Mouse (Mus musculus): ENCODE measurements at regions not wholly inside any gene's neighbourhood (a gene's known extent, or its start where the extent isn't known, plus 50 kb on each side); places are given as distances from the start of the nearest gene placed in this dataset.
A peak's percentile ranks its signal among the peaks of the same experiment; 100 is the strongest.

DNA sequence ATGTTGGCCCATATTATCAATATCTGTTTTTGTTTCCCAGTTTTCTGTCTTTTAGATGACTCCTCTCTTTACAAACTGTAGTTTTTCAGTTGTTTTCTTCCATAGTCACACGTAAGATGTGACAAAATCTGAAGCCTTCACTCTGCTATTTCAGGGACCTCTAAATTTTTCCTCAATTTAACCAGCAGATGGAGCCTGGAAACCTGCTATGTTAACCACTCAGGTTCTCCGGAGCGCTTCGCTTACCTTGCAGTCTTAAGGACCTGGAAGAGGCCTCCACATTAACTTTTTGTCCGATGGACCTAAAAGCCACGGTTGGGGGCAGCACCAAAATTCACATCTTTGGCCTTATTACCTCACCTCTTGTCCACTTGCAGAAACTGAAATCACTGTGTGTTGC lies 248.4 kb downstream of the Papss1 start:
- Histone ChIP-seq H3K4me2 (ENCODE audit: low read depth, severe bottlenecking) (no peak overlapping the region), H3K36me3 (ENCODE audit: control insufficient read depth, insufficient read depth, low read length) (no peaks in the 10 kb centered on the region), H3K27me3 (ENCODE audit: control insufficient read depth, insufficient read depth, low read length) (no peaks in the 10 kb centered on the region), H3K4me3 (ENCODE audit: low read depth, low read length) (no peak overlapping the region), H3K27ac (replicated peaks; ENCODE audit: low read depth, low read length) (no peak overlapping the region), H3K9ac (ENCODE audit: low read length) (no peak overlapping the region), H3K4me1 (ENCODE audit: control insufficient read depth, insufficient read depth, low read length) (no peaks in the 10 kb centered on the region), H3K9me3 (ENCODE audit: control insufficient read depth, low read length) (no peaks in the 10 kb centered on the region)
- ATAC-seq (ENCODE audit: insufficient number of reproducible peaks, low FRiP score, low TSS enrichment, low read depth) (no peak), DNase-seq (ENCODE audit: low spot score) (peak; percentile 32)
- 58% methylated on average over 6 of the region's 6 CpGs for WGBS

DNA sequence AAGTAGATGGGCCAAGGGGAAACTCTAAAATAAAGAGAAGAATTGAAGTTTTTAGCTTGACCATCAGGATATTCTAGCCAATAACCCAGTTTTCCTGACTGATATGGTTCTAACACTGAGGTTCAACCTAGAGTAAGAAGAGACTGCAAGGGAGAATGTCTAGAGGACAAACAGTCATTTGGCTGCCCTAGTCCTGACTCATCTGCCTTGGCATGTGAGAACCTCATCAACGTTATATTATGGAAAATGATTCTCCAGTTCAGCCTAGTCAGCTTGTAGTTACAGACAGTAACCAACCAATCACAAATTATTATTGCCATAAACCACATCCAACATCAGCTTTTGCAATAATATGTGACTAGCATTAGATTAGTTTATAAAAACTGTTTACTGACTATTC lies 254.2 kb downstream of the Papss1 start:
- no peaks in the 10 kb centered on the region for H3K9me3 ChIP-seq (ENCODE audit: control insufficient read depth, low read length)
- H3K27me3 ChIP-seq (ENCODE audit: control insufficient read depth, insufficient read depth, low read length) = no peaks in the 10 kb centered on the region
- H3K4me3 ChIP-seq (ENCODE audit: low read depth, low read length) = no peak overlapping the region
- no peak overlapping the region for H3K27ac ChIP-seq (replicated peaks; ENCODE audit: low read depth, low read length)
- 90% methylated on average over 1 of the region's 1 CpGs for WGBS
- DNase-seq (ENCODE audit: low spot score) (no peak), ATAC-seq (ENCODE audit: insufficient number of reproducible peaks, low FRiP score, low TSS enrichment, low read depth) (no peak)
- H3K4me2 ChIP-seq (ENCODE audit: low read depth, severe bottlenecking) = no peak overlapping the region
- no peak overlapping the region for H3K9ac ChIP-seq (ENCODE audit: low read length)
- no peaks in the 10 kb centered on the region for H3K36me3 ChIP-seq (ENCODE audit: control insufficient read depth, insufficient read depth, low read length)
- H3K4me1 ChIP-seq (ENCODE audit: control insufficient read depth, insufficient read depth, low read length) = no peaks in the 10 kb centered on the region

DNA sequence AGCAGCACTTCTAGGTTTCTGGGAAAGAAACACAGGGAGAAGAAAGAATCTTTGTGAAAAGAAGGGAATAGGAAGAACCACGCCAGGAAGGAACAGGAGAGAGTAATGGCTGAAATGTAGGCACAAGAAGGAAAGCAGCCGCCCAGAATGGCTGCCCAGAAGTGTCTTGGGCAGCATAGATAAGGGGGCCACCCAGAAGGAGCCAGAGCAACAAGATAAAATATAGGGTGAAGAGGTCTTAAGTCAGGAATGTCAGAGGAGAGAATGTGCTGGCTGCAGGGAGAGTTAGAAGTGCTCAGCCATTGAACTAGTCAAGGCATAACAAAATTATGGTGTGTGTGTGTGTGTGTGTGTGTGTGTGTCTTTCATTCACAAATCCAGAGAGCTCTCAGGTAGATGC lies 227.7 kb upstream of the Dkk2 start:
- no peak overlapping the region for H3K4me3 ChIP-seq (ENCODE audit: low read depth, low read length)
- no peak overlapping the region for H3K9ac ChIP-seq (ENCODE audit: low read length)
- WGBS = 68% methylated on average over 2 of the region's 2 CpGs
- no peak overlapping the region for H3K4me2 ChIP-seq (ENCODE audit: low read depth, severe bottlenecking)
- H3K4me1 ChIP-seq (ENCODE audit: control insufficient read depth, insufficient read depth, low read length) = no peaks in the 10 kb centered on the region
- no peaks in the 10 kb centered on the region for H3K9me3 ChIP-seq (ENCODE audit: control insufficient read depth, low read length)
- H3K27me3 ChIP-seq (ENCODE audit: control insufficient read depth, insufficient read depth, low read length) = no peaks in the 10 kb centered on the region
- no peak overlapping the region for H3K27ac ChIP-seq (replicated peaks; ENCODE audit: low read depth, low read length)
- no peaks in the 10 kb centered on the region for H3K36me3 ChIP-seq (ENCODE audit: control insufficient read depth, insufficient read depth, low read length)
- DNase-seq (ENCODE audit: low spot score) (no peak), ATAC-seq (ENCODE audit: insufficient number of reproducible peaks, low FRiP score, low TSS enrichment, low read depth) (no peak)

- no peak overlapping the region for H3K9ac ChIP-seq (ENCODE audit: low read length)
- no peak overlapping the region for H3K4me3 ChIP-seq (ENCODE audit: low read depth, low read length)
- H3K27ac ChIP-seq (replicated peaks; ENCODE audit: low read depth, low read length) = no peak overlapping the region
- no peak overlapping the region for H3K4me2 ChIP-seq (ENCODE audit: low read depth, severe bottlenecking)
- H3K9me3 ChIP-seq (ENCODE audit: control insufficient read depth, low read length) = no peaks in the 10 kb centered on the region
- no peaks in the 10 kb centered on the region for H3K27me3 ChIP-seq (ENCODE audit: control insufficient read depth, insufficient read depth, low read length)
- DNase-seq (ENCODE audit: low spot score) (no peak), ATAC-seq (ENCODE audit: insufficient number of reproducible peaks, low FRiP score, low TSS enrichment, low read depth) (no peak)
- WGBS = 73% methylated on average over 12 of the region's 12 CpGs
- H3K36me3 ChIP-seq (ENCODE audit: control insufficient read depth, insufficient read depth, low read length) = no peaks in the 10 kb centered on the region
- H3K4me1 ChIP-seq (ENCODE audit: control insufficient read depth, insufficient read depth, low read length) = no peaks in the 10 kb centered on the region
These were observed 226.0 kb upstream of the Dkk2 start for GRCm38 (mm10) chr3:131859083-131859482.

DNA sequence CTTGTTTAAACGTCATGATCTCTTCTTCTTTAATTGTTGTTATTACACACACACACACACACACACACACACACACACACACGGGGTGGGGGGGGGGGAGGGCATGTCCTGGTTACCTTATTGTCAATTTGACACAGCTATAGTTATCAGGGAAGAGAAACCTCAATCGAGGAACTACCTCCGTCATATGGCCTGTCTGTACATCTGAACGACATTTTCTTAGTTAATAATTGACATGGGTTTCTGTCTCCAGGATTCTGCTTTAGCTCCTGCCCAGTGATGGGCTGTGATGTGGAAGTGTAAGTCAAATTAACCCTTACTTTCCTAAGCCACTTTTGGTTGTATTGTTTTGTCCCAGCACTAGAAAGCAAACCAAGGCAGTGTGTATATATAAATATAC lies 220.0 kb upstream of the Dkk2 start:
- Histone ChIP-seq H3K36me3 (ENCODE audit: control insufficient read depth, insufficient read depth, low read length) (no peaks in the 10 kb centered on the region), H3K9ac (ENCODE audit: low read length) (no peak overlapping the region)
- 75% methylated on average over 5 of the region's 5 CpGs for WGBS

GRCm38 (mm10) chr3:131867266-131867665 lies 217.8 kb upstream of the Dkk2 start:
- 75% methylated on average over 3 of the region's 3 CpGs for WGBS
- H3K27me3 ChIP-seq (ENCODE audit: control insufficient read depth, insufficient read depth, low read length) = no peaks in the 10 kb centered on the region
- H3K4me1 ChIP-seq (ENCODE audit: control insufficient read depth, insufficient read depth, low read length) = 0 out of 2 replicates have a peak, but pooled peaks cover 5% of the 10 kb centered on the region
- H3K9me3 ChIP-seq (ENCODE audit: control insufficient read depth, low read length) = no peaks in the 10 kb centered on the region
- no peaks in the 10 kb centered on the region for H3K36me3 ChIP-seq (ENCODE audit: control insufficient read depth, insufficient read depth, low read length)
- no peak overlapping the region for H3K9ac ChIP-seq (ENCODE audit: low read length)
- H3K4me3 ChIP-seq (ENCODE audit: low read depth, low read length) = no peak overlapping the region
- no peak overlapping the region for H3K27ac ChIP-seq (replicated peaks; ENCODE audit: low read depth, low read length)
- no peak for ATAC-seq (ENCODE audit: insufficient number of reproducible peaks, low FRiP score, low TSS enrichment, low read depth)
- DNase-seq (ENCODE audit: low spot score) = no peak
- H3K4me2 ChIP-seq (ENCODE audit: low read depth, severe bottlenecking) = no peak overlapping the region

More for the DNA sequence above, 220.0 kb upstream of the Dkk2 start:
- DNase-seq (ENCODE audit: low spot score) (no peak), ATAC-seq (ENCODE audit: insufficient number of reproducible peaks, low FRiP score, low TSS enrichment, low read depth) (no peak)
- H3K4me2 ChIP-seq (ENCODE audit: low read depth, severe bottlenecking) = no peak overlapping the region
- H3K4me1 ChIP-seq (ENCODE audit: control insufficient read depth, insufficient read depth, low read length) = 0 out of 2 replicates have a peak, but pooled peaks cover 5% of the 10 kb centered on the region
- no peaks in the 10 kb centered on the region for H3K27me3 ChIP-seq (ENCODE audit: control insufficient read depth, insufficient read depth, low read length)
- no peak overlapping the region for H3K27ac ChIP-seq (replicated peaks; ENCODE audit: low read depth, low read length)
- H3K9me3 ChIP-seq (ENCODE audit: control insufficient read depth, low read length) = no peaks in the 10 kb centered on the region
- H3K4me3 ChIP-seq (ENCODE audit: low read depth, low read length) = no peak overlapping the region

- WGBS = 42% methylated on average over 11 of the region's 11 CpGs
- no peaks in the 10 kb centered on the region for H3K27me3 ChIP-seq (ENCODE audit: control insufficient read depth, insufficient read depth, low read length)
- no peaks in the 10 kb centered on the region for H3K36me3 ChIP-seq (ENCODE audit: control insufficient read depth, insufficient read depth, low read length)
- no peak overlapping the region for H3K27ac ChIP-seq (replicated peaks; ENCODE audit: low read depth, low read length)
- no peak overlapping the region for H3K4me3 ChIP-seq (ENCODE audit: low read depth, low read length)
- H3K9ac ChIP-seq (ENCODE audit: low read length) = no peak overlapping the region
- 0 out of 2 replicates have a peak, but pooled peaks cover 5% of the 10 kb centered on the region for H3K4me1 ChIP-seq (ENCODE audit: control insufficient read depth, insufficient read depth, low read length)
- ATAC-seq (ENCODE audit: insufficient number of reproducible peaks, low FRiP score, low TSS enrichment, low read depth) (peak; percentile 82; the same call in 1 of the 2 replicates), DNase-seq (ENCODE audit: low spot score) (peak; percentile 50)
- no peaks in the 10 kb centered on the region for H3K9me3 ChIP-seq (ENCODE audit: control insufficient read depth, low read length)
- no peak overlapping the region for H3K4me2 ChIP-seq (ENCODE audit: low read depth, severe bottlenecking)
These were observed 216.7 kb upstream of the Dkk2 start for GRCm38 (mm10) chr3:131868219-131868964.

DNA sequence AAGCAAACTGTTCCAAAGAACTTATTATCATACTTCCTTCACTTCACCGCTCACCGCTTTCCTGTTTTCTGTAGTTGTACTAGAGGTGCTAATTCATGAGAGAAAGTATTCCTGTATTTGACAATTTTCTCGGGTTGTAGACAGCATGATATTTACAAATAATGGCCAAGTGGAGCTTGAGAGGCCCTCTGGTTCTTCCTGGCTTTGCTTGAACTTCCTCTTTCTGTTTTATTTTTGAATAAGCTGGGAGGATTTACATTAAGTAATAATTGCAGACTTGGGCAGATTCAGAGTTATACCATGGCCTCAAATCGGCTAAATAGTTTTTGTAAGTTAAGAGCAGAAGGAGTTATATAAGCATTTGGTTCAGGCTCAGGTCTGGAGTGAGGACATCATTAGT lies 215.8 kb upstream of the Dkk2 start:
- no peak overlapping the region for H3K4me3 ChIP-seq (ENCODE audit: low read depth, low read length)
- H3K4me1 ChIP-seq (ENCODE audit: control insufficient read depth, insufficient read depth, low read length) = 0 out of 2 replicates have a peak, but pooled peaks cover 5% of the 10 kb centered on the region
- DNase-seq (ENCODE audit: low spot score) = no peak
- ATAC-seq (ENCODE audit: insufficient number of reproducible peaks, low FRiP score, low TSS enrichment, low read depth) = no peak
- no peaks in the 10 kb centered on the region for H3K27me3 ChIP-seq (ENCODE audit: control insufficient read depth, insufficient read depth, low read length)
- H3K4me2 ChIP-seq (ENCODE audit: low read depth, severe bottlenecking) = no peak overlapping the region
- H3K36me3 ChIP-seq (ENCODE audit: control insufficient read depth, insufficient read depth, low read length) = no peaks in the 10 kb centered on the region
- no peak overlapping the region for H3K27ac ChIP-seq (replicated peaks; ENCODE audit: low read depth, low read length)
- H3K9me3 ChIP-seq (ENCODE audit: control insufficient read depth, low read length) = no peaks in the 10 kb centered on the region
- no peak overlapping the region for H3K9ac ChIP-seq (ENCODE audit: low read length)
- WGBS = 87% methylated on average over 4 of the region's 4 CpGs

- DNase-seq (ENCODE audit: low spot score) (no peak), ATAC-seq (ENCODE audit: insufficient number of reproducible peaks, low FRiP score, low TSS enrichment, low read depth) (no peak)
- Histone ChIP-seq H3K4me1 (ENCODE audit: control insufficient read depth, insufficient read depth, low read length) (no peaks in the 10 kb centered on the region), H3K27ac (replicated peaks; ENCODE audit: low read depth, low read length) (no peak overlapping the region), H3K27me3 (ENCODE audit: control insufficient read depth, insufficient read depth, low read length) (no peaks in the 10 kb centered on the region), H3K9me3 (ENCODE audit: control insufficient read depth, low read length) (no peaks in the 10 kb centered on the region), H3K4me2 (ENCODE audit: low read depth, severe bottlenecking) (no peak overlapping the region), H3K36me3 (ENCODE audit: control insufficient read depth, insufficient read depth, low read length) (no peaks in the 10 kb centered on the region), H3K4me3 (ENCODE audit: low read depth, low read length) (no peak overlapping the region), H3K9ac (ENCODE audit: low read length) (no peak overlapping the region)
These were observed 202.4 kb upstream of the Dkk2 start for GRCm38 (mm10) chr3:131882667-131883066.
